Mouse (Mus musculus): Measurements from ENCODE around the gene Slc17a7. TPM values are rescaled to one million over a fixed set of nuclear protein-coding genes. Genes with fewer than 3 reads are reported as not detected.
A peak's percentile ranks its signal among the peaks of the same experiment; 100 is the strongest.

The Slc17a7 gene
- polyA plus RNA-seq, 1 experiment from 2014 or later = not detected

- Histone ChIP-seq H3K9ac (replicated peaks) (peak overlapping the region; percentile 99), H3K4me2 (ENCODE audit: low read depth, low read length) (peak overlapping the region; percentile 93), H3K4me1 (ENCODE audit: insufficient read depth) (peaks cover 59% of the 10 kb centered on the region), H3K4me3 (ENCODE audit: low read depth, low read length) (peak overlapping the region; percentile 98), H3K27me3 (ENCODE audit: insufficient read depth, low read length) (no peaks in the 10 kb centered on the region), H3K36me3 (replicated peaks; ENCODE audit: insufficient read depth, low read length) (peaks cover 39% of the 10 kb centered on the region), H3K9me3 (ENCODE audit: low read length) (no peaks in the 10 kb centered on the region), H3K27ac (ENCODE audit: low read depth) (peak overlapping the region; percentile 92)
- ATAC-seq (no peak), DNase-seq (no peak)
- TF ChIP-seq CTCF (IDR thresholded peaks at IDR 0.05; ENCODE audit: low read depth) (no peak), EP300 (IDR thresholded peaks at IDR 0.05; ENCODE audit: low read depth) (no peak)
- WGBS (ENCODE audit: insufficient replicate concordance) = 61% methylated on average over 17 of the region's 17 CpGs
Observed at GRCm38 (mm10) chr7:45126147-45126843, 37.5 kb upstream of the Slc17a7 start.

GRCm38 (mm10) chr7:45126844-45127699 is 36.7 kb upstream of the Slc17a7 start:
- ATAC-seq (no peak), DNase-seq (no peak)
- 24% methylated on average over 21 of the region's 21 CpGs for WGBS (ENCODE audit: insufficient replicate concordance)
- peak overlapping the region; percentile 92 for H3K27ac ChIP-seq (ENCODE audit: low read depth)
- H3K36me3 ChIP-seq (replicated peaks; ENCODE audit: insufficient read depth, low read length) = peaks cover 31% of the 10 kb centered on the region
- H3K4me3 ChIP-seq (ENCODE audit: low read depth, low read length) = peak overlapping the region; percentile 98
- H3K4me1 ChIP-seq (ENCODE audit: insufficient read depth) = peaks cover 52% of the 10 kb centered on the region
- H3K9ac ChIP-seq (replicated peaks) = peak overlapping the region; percentile 99
- H3K27me3 ChIP-seq (ENCODE audit: insufficient read depth, low read length) = no peaks in the 10 kb centered on the region
- H3K9me3 ChIP-seq (ENCODE audit: low read length) = no peaks in the 10 kb centered on the region
- H3K4me2 ChIP-seq (ENCODE audit: low read depth, low read length) = peak overlapping the region; percentile 93
- peak; percentile 42 for TF ChIP-seq CTCF (IDR thresholded peaks at IDR 0.05; ENCODE audit: low read depth)
- no peak for TF ChIP-seq EP300 (IDR thresholded peaks at IDR 0.05; ENCODE audit: low read depth)

GRCm38 (mm10) chr7:45127700-45128224 is 36.0 kb upstream of the Slc17a7 start:
- Histone ChIP-seq H3K27me3 (ENCODE audit: insufficient read depth, low read length) (no peaks in the 10 kb centered on the region), H3K27ac (ENCODE audit: low read depth) (peak overlapping the region; percentile 92), H3K9me3 (ENCODE audit: low read length) (no peaks in the 10 kb centered on the region), H3K4me1 (ENCODE audit: insufficient read depth) (peaks cover 46% of the 10 kb centered on the region), H3K36me3 (replicated peaks; ENCODE audit: insufficient read depth, low read length) (peaks cover 25% of the 10 kb centered on the region), H3K4me2 (ENCODE audit: low read depth, low read length) (peak overlapping the region; percentile 93), H3K9ac (replicated peaks) (peak overlapping the region; percentile 99), H3K4me3 (ENCODE audit: low read depth, low read length) (peak overlapping the region; percentile 98)
- ATAC-seq (no peak), DNase-seq (no peak)
- TF ChIP-seq EP300 (IDR thresholded peaks at IDR 0.05; ENCODE audit: low read depth) (no peak), CTCF (IDR thresholded peaks at IDR 0.05; ENCODE audit: low read depth) (no peak)
- 3% methylated on average over 6 of the region's 6 CpGs for WGBS (ENCODE audit: insufficient replicate concordance)

GRCm38 (mm10) chr7:45128624-45129246 is 35.0 kb upstream of the Slc17a7 start, which contains the start of gene Rpl13a:
TSS of gene Rpl13a (minus strand) at chr7:45128761.
- under 1% methylated on average over 46 of the region's 48 CpGs for WGBS (ENCODE audit: insufficient replicate concordance)
- Histone ChIP-seq H3K9me3 (ENCODE audit: low read length) (no peaks in the 10 kb centered on the region), H3K27me3 (ENCODE audit: insufficient read depth, low read length) (no peaks in the 10 kb centered on the region), H3K4me2 (ENCODE audit: low read depth, low read length) (peak within 1 kb of the TSS; percentile 94), H3K4me3 (ENCODE audit: low read depth, low read length) (peak within 1 kb of the TSS; percentile 98), H3K9ac (replicated peaks) (peak within 1 kb of the TSS; percentile 99), H3K36me3 (replicated peaks; ENCODE audit: insufficient read depth, low read length) (peaks cover 23% of the 10 kb centered on the region), H3K4me1 (ENCODE audit: insufficient read depth) (peaks cover 38% of the 10 kb centered on the region), H3K27ac (ENCODE audit: low read depth) (peak within 1 kb of the TSS; percentile 92)
- TF ChIP-seq CTCF (IDR thresholded peaks at IDR 0.05; ENCODE audit: low read depth) (peak; percentile 89), EP300 (IDR thresholded peaks at IDR 0.05; ENCODE audit: low read depth) (peak; percentile 55; the same call in 1 of the 2 replicates)
- DNase-seq = peak; percentile 97
- ATAC-seq = peak; percentile 86

GRCm38 (mm10) chr7:45129318-45129717 is 34.4 kb upstream of the Slc17a7 start:
- TF ChIP-seq CTCF (IDR thresholded peaks at IDR 0.05; ENCODE audit: low read depth) (no peak), EP300 (IDR thresholded peaks at IDR 0.05; ENCODE audit: low read depth) (no peak)
- ATAC-seq (peak; percentile 1), DNase-seq (no peak)
- WGBS (ENCODE audit: insufficient replicate concordance) = 2% methylated on average over 17 of the region's 17 CpGs
- peak overlapping the region; percentile 73 for H3K9ac ChIP-seq (replicated peaks)
- peaks cover 23% of the 10 kb centered on the region for H3K36me3 ChIP-seq (replicated peaks; ENCODE audit: insufficient read depth, low read length)
- H3K4me1 ChIP-seq (ENCODE audit: insufficient read depth) = peaks cover 38% of the 10 kb centered on the region
- H3K27me3 ChIP-seq (ENCODE audit: insufficient read depth, low read length) = no peaks in the 10 kb centered on the region
- H3K27ac ChIP-seq (ENCODE audit: low read depth) = peak overlapping the region; percentile 83
- H3K4me3 ChIP-seq (ENCODE audit: low read depth, low read length) = peak overlapping the region; percentile 98
- no peaks in the 10 kb centered on the region for H3K9me3 ChIP-seq (ENCODE audit: low read length)
- H3K4me2 ChIP-seq (ENCODE audit: low read depth, low read length) = peak overlapping the region; percentile 94

Measured in liver, postnatal 0 days (tissue).